Mouse (Mus musculus): ENCODE measurements around the gene Preb. TPM values are rescaled to one million over a fixed set of nuclear protein-coding genes. Genes with fewer than 3 reads are reported as not detected.

Gene Preb
- polyA plus RNA-seq, 2 experiments: 91.1 to 259 TPM

GRCm38 (mm10) chr5:30955751-30956150 is 4.4 kb downstream of the Preb start:
- no peaks in the 10 kb centered on the region for H3K27me3 ChIP-seq (ENCODE audit: control insufficient read depth, insufficient read depth, low read length)
- H3K4me1 ChIP-seq (ENCODE audit: control insufficient read depth, insufficient read depth, low read length): peaks cover 21% of the 10 kb centered on the region
- WGBS: 91% methylated on average over 6 of the region's 6 CpGs
- TF ChIP-seq POLR2A (IDR thresholded peaks at IDR 0.05; ENCODE audit: borderline replicate concordance, extremely low read depth, insufficient read depth, insufficient read length): no peak
- H3K9ac ChIP-seq (ENCODE audit: low read depth, low read length, severe bottlenecking): no peak overlapping the region
- peaks cover 58% of the 10 kb centered on the region for H3K36me3 ChIP-seq (ENCODE audit: control insufficient read depth, insufficient read depth, low read length)
- H3K27ac ChIP-seq (replicated peaks; ENCODE audit: low read depth, low read length): no peak overlapping the region
- no peak for ATAC-seq (ENCODE audit: low FRiP score, low read depth)
- no peaks in the 10 kb centered on the region for H3K9me3 ChIP-seq (ENCODE audit: control insufficient read depth, low read length)
- H3K4me3 ChIP-seq (replicated peaks; ENCODE audit: low read length): no peak overlapping the region
- no peak overlapping the region for H3K4me2 ChIP-seq (replicated peaks; ENCODE audit: low read depth, low read length, severe bottlenecking)
- DNase-seq (ENCODE audit: low spot score): no peak

DNA sequence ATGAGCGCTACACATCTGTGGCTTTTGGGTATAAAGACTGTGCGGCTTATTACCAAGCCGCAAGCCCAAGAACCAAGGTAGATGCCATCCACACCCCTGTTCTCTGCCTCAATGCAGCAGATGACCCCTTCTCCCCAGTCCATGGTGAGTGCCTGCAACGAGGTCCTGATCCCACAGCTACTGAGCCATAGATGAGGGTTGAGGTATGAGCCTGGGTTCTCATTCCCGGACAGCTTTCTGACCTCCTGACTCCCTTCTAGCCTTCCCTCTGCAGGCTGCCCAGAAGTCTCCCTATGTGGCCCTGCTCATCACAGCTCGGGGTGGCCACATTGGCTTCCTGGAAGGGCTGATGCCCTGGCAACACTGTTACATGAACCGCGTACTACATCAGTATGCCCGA is 5.6 kb downstream of the Preb start:
- no peak overlapping the region for H3K4me2 ChIP-seq (replicated peaks; ENCODE audit: low read depth, low read length, severe bottlenecking)
- no peak for ATAC-seq (ENCODE audit: low FRiP score, low read depth)
- peaks cover 58% of the 10 kb centered on the region for H3K36me3 ChIP-seq (ENCODE audit: control insufficient read depth, insufficient read depth, low read length)
- no peaks in the 10 kb centered on the region for H3K9me3 ChIP-seq (ENCODE audit: control insufficient read depth, low read length)
- no peaks in the 10 kb centered on the region for H3K27me3 ChIP-seq (ENCODE audit: control insufficient read depth, insufficient read depth, low read length)
- H3K4me3 ChIP-seq (replicated peaks; ENCODE audit: low read length): no peak overlapping the region
- H3K9ac ChIP-seq (ENCODE audit: low read depth, low read length, severe bottlenecking): no peak overlapping the region
- no peak overlapping the region for H3K27ac ChIP-seq (replicated peaks; ENCODE audit: low read depth, low read length)
- 92% methylated on average over 9 of the region's 9 CpGs for WGBS
- no peak for DNase-seq (ENCODE audit: low spot score)
- H3K4me1 ChIP-seq (ENCODE audit: control insufficient read depth, insufficient read depth, low read length): peaks cover 19% of the 10 kb centered on the region; the same call in 1 of the 2 replicates
- no peak for TF ChIP-seq POLR2A (IDR thresholded peaks at IDR 0.05; ENCODE audit: borderline replicate concordance, extremely low read depth, insufficient read depth, insufficient read length)

- no peak for ATAC-seq (ENCODE audit: low FRiP score, low read depth)
- no peak overlapping the region for H3K9ac ChIP-seq (ENCODE audit: low read depth, low read length, severe bottlenecking)
- no peak overlapping the region for H3K27ac ChIP-seq (replicated peaks; ENCODE audit: low read depth, low read length)
These were observed 6.1 kb downstream of the Preb start for GRCm38 (mm10) chr5:30954065-30954464.

GRCm38 (mm10) chr5:30952551-30952950 is 7.6 kb downstream of the Preb start:
- Histone ChIP-seq H3K9ac (ENCODE audit: low read depth, low read length, severe bottlenecking) (no peak overlapping the region), H3K27ac (replicated peaks; ENCODE audit: low read depth, low read length) (no peak overlapping the region), H3K4me3 (replicated peaks; ENCODE audit: low read length) (no peak overlapping the region), H3K27me3 (ENCODE audit: control insufficient read depth, insufficient read depth, low read length) (no peaks in the 10 kb centered on the region), H3K4me2 (replicated peaks; ENCODE audit: low read depth, low read length, severe bottlenecking) (no peak overlapping the region), H3K9me3 (ENCODE audit: control insufficient read depth, low read length) (no peaks in the 10 kb centered on the region), H3K4me1 (ENCODE audit: control insufficient read depth, insufficient read depth, low read length) (peaks cover 9% of the 10 kb centered on the region; the same call in 1 of the 2 replicates), H3K36me3 (ENCODE audit: control insufficient read depth, insufficient read depth, low read length) (peaks cover 44% of the 10 kb centered on the region)
- 81% methylated on average over 5 of the region's 5 CpGs for WGBS
- DNase-seq (ENCODE audit: low spot score) (no peak), ATAC-seq (ENCODE audit: low FRiP score, low read depth) (no peak)
- no peak for TF ChIP-seq POLR2A (IDR thresholded peaks at IDR 0.05; ENCODE audit: borderline replicate concordance, extremely low read depth, insufficient read depth, insufficient read length)

More at GRCm38 (mm10) chr5:30954065-30954464, 6.1 kb downstream of the Preb start:
- 97% methylated on average over 6 of the region's 6 CpGs for WGBS
- Histone ChIP-seq H3K4me1 (ENCODE audit: control insufficient read depth, insufficient read depth, low read length) (peaks cover 18% of the 10 kb centered on the region; the same call in 1 of the 2 replicates), H3K36me3 (ENCODE audit: control insufficient read depth, insufficient read depth, low read length) (peaks cover 58% of the 10 kb centered on the region), H3K27me3 (ENCODE audit: control insufficient read depth, insufficient read depth, low read length) (no peaks in the 10 kb centered on the region), H3K9me3 (ENCODE audit: control insufficient read depth, low read length) (no peaks in the 10 kb centered on the region), H3K4me2 (replicated peaks; ENCODE audit: low read depth, low read length, severe bottlenecking) (no peak overlapping the region), H3K4me3 (replicated peaks; ENCODE audit: low read length) (no peak overlapping the region)
- no peak for DNase-seq (ENCODE audit: low spot score)
- no peak for TF ChIP-seq POLR2A (IDR thresholded peaks at IDR 0.05; ENCODE audit: borderline replicate concordance, extremely low read depth, insufficient read depth, insufficient read length)

DNA sequence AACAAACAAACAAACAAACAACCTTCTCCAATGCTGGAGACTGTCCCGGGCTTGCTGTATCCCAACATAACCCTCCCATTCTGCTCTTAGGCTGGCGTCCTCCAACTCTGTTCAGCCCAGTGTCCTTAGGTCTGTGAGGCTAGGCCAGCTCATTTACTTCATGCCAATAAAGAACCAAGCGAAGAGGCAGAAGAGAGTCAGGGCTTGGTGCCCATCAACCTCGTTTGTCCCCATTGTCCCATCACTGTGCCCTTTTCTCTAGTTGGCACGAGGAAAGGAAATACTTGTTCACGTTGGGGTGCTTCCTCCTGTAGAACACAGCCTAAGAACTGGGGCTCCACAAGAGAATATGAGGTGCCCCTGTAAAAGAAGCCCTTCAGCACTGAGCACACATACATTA is 8.5 kb downstream of the Preb start:
- H3K27me3 ChIP-seq (ENCODE audit: control insufficient read depth, insufficient read depth, low read length): no peaks in the 10 kb centered on the region
- no peak overlapping the region for H3K27ac ChIP-seq (replicated peaks; ENCODE audit: low read depth, low read length)
- no peaks in the 10 kb centered on the region for H3K9me3 ChIP-seq (ENCODE audit: control insufficient read depth, low read length)
- peaks cover 6% of the 10 kb centered on the region; the same call in 1 of the 2 replicates for H3K4me1 ChIP-seq (ENCODE audit: control insufficient read depth, insufficient read depth, low read length)
- no peak overlapping the region for H3K4me2 ChIP-seq (replicated peaks; ENCODE audit: low read depth, low read length, severe bottlenecking)
- no peak overlapping the region for H3K9ac ChIP-seq (ENCODE audit: low read depth, low read length, severe bottlenecking)
- no peak for TF ChIP-seq POLR2A (IDR thresholded peaks at IDR 0.05; ENCODE audit: borderline replicate concordance, extremely low read depth, insufficient read depth, insufficient read length)
- no peak for DNase-seq (ENCODE audit: low spot score)
- 85% methylated on average over 6 of the region's 6 CpGs for WGBS
- peaks cover 41% of the 10 kb centered on the region for H3K36me3 ChIP-seq (ENCODE audit: control insufficient read depth, insufficient read depth, low read length)
- no peak for ATAC-seq (ENCODE audit: low FRiP score, low read depth)
- H3K4me3 ChIP-seq (replicated peaks; ENCODE audit: low read length): no peak overlapping the region

GRCm38 (mm10) chr5:30950922-30951321 is 9.2 kb downstream of the Preb start:
- DNase-seq (ENCODE audit: low spot score): no peak
- Histone ChIP-seq H3K4me2 (replicated peaks; ENCODE audit: low read depth, low read length, severe bottlenecking) (no peak overlapping the region), H3K9me3 (ENCODE audit: control insufficient read depth, low read length) (no peaks in the 10 kb centered on the region), H3K4me3 (replicated peaks; ENCODE audit: low read length) (no peak overlapping the region), H3K9ac (ENCODE audit: low read depth, low read length, severe bottlenecking) (no peak overlapping the region), H3K27me3 (ENCODE audit: control insufficient read depth, insufficient read depth, low read length) (no peaks in the 10 kb centered on the region), H3K4me1 (ENCODE audit: control insufficient read depth, insufficient read depth, low read length) (peaks cover 6% of the 10 kb centered on the region; the same call in 1 of the 2 replicates), H3K27ac (replicated peaks; ENCODE audit: low read depth, low read length) (no peak overlapping the region), H3K36me3 (ENCODE audit: control insufficient read depth, insufficient read depth, low read length) (peaks cover 39% of the 10 kb centered on the region)
- 91% methylated on average over 2 of the region's 2 CpGs for WGBS
- ATAC-seq (ENCODE audit: low FRiP score, low read depth): no peak
- TF ChIP-seq POLR2A (IDR thresholded peaks at IDR 0.05; ENCODE audit: borderline replicate concordance, extremely low read depth, insufficient read depth, insufficient read length): no peak
